Mouse (Mus musculus): ENCODE measurements around the gene Exoc3l. TPM values are rescaled to one million over a fixed set of nuclear protein-coding genes. Genes with fewer than 3 reads are reported as not detected.

The Exoc3l gene
- total and polyA plus RNA-seq, 3 experiments, result 4.4 to 10.9 (median 7.5) TPM

DNA sequence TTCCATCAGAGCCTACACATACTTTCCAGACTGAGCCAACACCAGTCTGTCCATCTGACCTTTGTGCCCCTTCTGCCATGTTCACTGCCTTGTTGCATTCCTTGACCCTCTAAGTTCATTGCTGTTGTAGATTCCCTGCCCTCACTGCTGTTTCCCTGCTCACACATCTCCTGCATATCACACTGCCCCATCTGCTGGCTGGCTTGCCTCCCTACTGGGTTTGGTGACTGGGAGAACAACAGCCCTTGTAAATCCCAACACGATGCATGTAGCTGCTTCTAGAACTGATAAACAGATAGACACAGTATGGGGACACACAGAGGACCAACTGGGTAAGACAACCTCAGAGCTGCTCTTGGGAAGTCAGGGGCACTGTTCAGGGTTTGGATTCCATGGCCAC lies 15.8 kb upstream of the Exoc3l start:
- no peaks in the 10 kb centered on the region for H3K79me2 ChIP-seq (replicated peaks; ENCODE audit: control insufficient read depth, extremely low read depth, insufficient read depth, poor library complexity, severe bottlenecking)
- H3K27me3 ChIP-seq (replicated peaks), result no peaks in the 10 kb centered on the region
- no peak overlapping the region for H3K4me2 ChIP-seq (ENCODE audit: insufficient read depth, low read depth, poor library complexity, severe bottlenecking)
- no peak for DNase-seq (ENCODE audit: extremely low read depth)
- H3K4me1 ChIP-seq (ENCODE audit: control insufficient read depth in 1 of 2, insufficient read depth in 2 of 2), result peaks cover 0 to 2% of the 10 kb centered on the region in 2 experiments; a peak in 2 of 4 replicates
- H3K36me3 ChIP-seq (replicated peaks in 1 of 2; ENCODE audit: control insufficient read depth in 1 of 2, insufficient read depth in 1 of 2, low read length in 1 of 2), result peaks cover 89 to 99% of the 10 kb centered on the region in 2 experiments
- dilution Hi-C loops (cut with MboI; ENCODE audit: extremely low pct_ligation_motif_present, extremely low pct_unique_long_range_greater_than_20kb, low sequenced_read_pairs), result no loop called here
- no peak for TF ChIP-seq CHD2 (IDR thresholded peaks at IDR 0.05; ENCODE audit: low read length)
- TF ChIP-seq GABPA (IDR thresholded peaks at IDR 0.05; ENCODE audit: insufficient replicate concordance, low read depth, low read length), result no peak
- no peak for TF ChIP-seq UBTF (IDR thresholded peaks at IDR 0.05; ENCODE audit: low read depth, low read length)
- no peak for TF ChIP-seq ZMIZ1 (IDR thresholded peaks at IDR 0.05; ENCODE audit: low read depth, low read length)
- no peak; a peak in 1 of 4 replicates for TF ChIP-seq CTCF (conservative IDR thresholded peaks at IDR 0.05 in 1 of 2, IDR thresholded peaks at IDR 0.05 in 1 of 2; ENCODE audit: low read depth in 2 of 2, low read length in 2 of 2)
- no peak for TF ChIP-seq RAD21 (IDR thresholded peaks at IDR 0.05; ENCODE audit: low read depth, low read length)
- no peak for TF ChIP-seq RCOR1 (conservative IDR thresholded peaks at IDR 0.05; ENCODE audit: low read depth, low read length)
- TF ChIP-seq JUN (IDR thresholded peaks at IDR 0.05; ENCODE audit: insufficient read depth, low read depth, low read length), result no peak
- TF ChIP-seq ELF1 (IDR thresholded peaks at IDR 0.05; ENCODE audit: low read depth, low read length), result no peak
- no peak for TF ChIP-seq ZKSCAN1 (IDR thresholded peaks at IDR 0.05; ENCODE audit: borderline replicate concordance, low read depth, low read length)
- TF ChIP-seq MXI1 (IDR thresholded peaks at IDR 0.05; ENCODE audit: low read depth, low read length), result no peak
- in situ Hi-C loops (cut with MboI; ENCODE audit: low pct_ligation_motif_present, low pct_unique_long_range_greater_than_20kb, low sequenced_read_pairs), result no loop called here
- H3K9ac ChIP-seq (ENCODE audit: insufficient read depth, low read depth), result no peak overlapping the region
- H3K9me3 ChIP-seq (replicated peaks; ENCODE audit: low read length), result peaks cover 2% of the 10 kb centered on the region
- H3K27ac ChIP-seq (ENCODE audit: insufficient read depth, low read depth), result no peak overlapping the region
- no peak overlapping the region for H3K4me3 ChIP-seq (replicated peaks in 1 of 3; ENCODE audit: low read depth in 2 of 3, low read length in 2 of 3, poor library complexity in 1 of 3)

DNA sequence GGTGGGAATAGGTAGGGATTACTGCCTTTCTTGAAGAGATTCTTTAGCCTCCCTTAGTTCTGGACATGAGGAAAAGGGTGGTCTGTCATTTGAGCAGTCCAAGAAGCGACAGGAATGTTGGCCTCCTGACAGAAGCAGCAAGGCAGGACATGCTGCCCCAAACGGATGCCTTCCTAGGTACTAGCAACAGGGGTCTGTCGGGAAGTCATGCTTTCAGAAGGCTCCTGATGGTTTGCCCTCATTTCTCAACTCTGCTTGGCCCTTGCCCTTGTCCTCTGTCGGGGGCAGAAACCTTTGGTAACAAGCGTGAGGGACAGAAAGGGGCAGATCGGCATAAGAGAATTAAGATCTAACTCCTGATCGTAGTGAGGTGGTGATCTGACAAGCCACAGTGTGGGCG lies 14.2 kb upstream of the Exoc3l start:
- Histone ChIP-seq H3K4me2 (ENCODE audit: insufficient read depth, low read depth, poor library complexity, severe bottlenecking) (no peak overlapping the region), H3K27ac (ENCODE audit: insufficient read depth, low read depth) (no peak overlapping the region), H3K4me3 (replicated peaks in 1 of 3; ENCODE audit: low read depth in 2 of 3, low read length in 2 of 3, poor library complexity in 1 of 3) (no peak overlapping the region), H3K9ac (ENCODE audit: insufficient read depth, low read depth) (no peak overlapping the region), H3K27me3 (replicated peaks) (no peaks in the 10 kb centered on the region), H3K79me2 (replicated peaks; ENCODE audit: control insufficient read depth, extremely low read depth, insufficient read depth, poor library complexity, severe bottlenecking) (no peaks in the 10 kb centered on the region), H3K36me3 (replicated peaks in 1 of 2; ENCODE audit: control insufficient read depth in 1 of 2, insufficient read depth in 1 of 2, low read length in 1 of 2) (peaks cover 90 to 99% of the 10 kb centered on the region in 2 experiments), H3K9me3 (replicated peaks; ENCODE audit: low read length) (peaks cover 2% of the 10 kb centered on the region), H3K4me1 (ENCODE audit: control insufficient read depth in 1 of 2, insufficient read depth in 2 of 2) (peaks cover 0 to 17% of the 10 kb centered on the region in 2 experiments; a peak in 2 of 4 replicates)
- dilution Hi-C loops (cut with MboI; ENCODE audit: extremely low pct_ligation_motif_present, extremely low pct_unique_long_range_greater_than_20kb, low sequenced_read_pairs) (no loop called here), in situ Hi-C loops (cut with MboI; ENCODE audit: low pct_ligation_motif_present, low pct_unique_long_range_greater_than_20kb, low sequenced_read_pairs) (no loop called here)
- no peak for TF ChIP-seq CTCF (conservative IDR thresholded peaks at IDR 0.05 in 1 of 2, IDR thresholded peaks at IDR 0.05 in 1 of 2; ENCODE audit: low read depth in 2 of 2, low read length in 2 of 2)
- TF ChIP-seq CHD1 (IDR thresholded peaks at IDR 0.05; ENCODE audit: low read depth, low read length), result no peak
- no peak for TF ChIP-seq CHD2 (IDR thresholded peaks at IDR 0.05; ENCODE audit: low read length)
- no peak for TF ChIP-seq RCOR1 (conservative IDR thresholded peaks at IDR 0.05; ENCODE audit: low read depth, low read length)
- TF ChIP-seq JUN (IDR thresholded peaks at IDR 0.05; ENCODE audit: insufficient read depth, low read depth, low read length), result no peak
- TF ChIP-seq KAT2A (IDR thresholded peaks at IDR 0.05; ENCODE audit: insufficient replicate concordance, low read length), result no peak
- no peak for TF ChIP-seq E2F4 (IDR thresholded peaks at IDR 0.05; ENCODE audit: insufficient replicate concordance, low read depth, low read length)
- no peak for TF ChIP-seq MXI1 (IDR thresholded peaks at IDR 0.05; ENCODE audit: low read depth, low read length)
- no peak for TF ChIP-seq USF2 (conservative IDR thresholded peaks at IDR 0.05; ENCODE audit: low read depth, low read length)
- no peak for TF ChIP-seq MYC (IDR thresholded peaks at IDR 0.05; ENCODE audit: low read depth, low read length)
- no peak for TF ChIP-seq HCFC1 (IDR thresholded peaks at IDR 0.05; ENCODE audit: low read depth, low read length)
- no peak for TF ChIP-seq TCF12 (IDR thresholded peaks at IDR 0.05; ENCODE audit: low read depth, low read length)
- no peak for TF ChIP-seq ELF1 (IDR thresholded peaks at IDR 0.05; ENCODE audit: low read depth, low read length)
- no peak for TF ChIP-seq TBP (conservative IDR thresholded peaks at IDR 0.05; ENCODE audit: low read depth, low read length)
- no peak for TF ChIP-seq ETS1 (conservative IDR thresholded peaks at IDR 0.05; ENCODE audit: low read depth, low read length)
- TF ChIP-seq EP300 (IDR thresholded peaks at IDR 0.05; ENCODE audit: low read length), result no peak
- no peak for TF ChIP-seq GABPA (IDR thresholded peaks at IDR 0.05; ENCODE audit: insufficient replicate concordance, low read depth, low read length)
- no peak for DNase-seq (ENCODE audit: extremely low read depth)

Measured in CH12.LX (cell line).